Mouse (Mus musculus): ENCODE measurements around the gene Mgat4c. TPM values are rescaled to one million over a fixed set of nuclear protein-coding genes. Genes with fewer than 3 reads are reported as not detected.

Gene Mgat4c
- polyA plus RNA-seq, 1 experiment from 2014 or later = 18.2 TPM

- no peak overlapping the region for H3K4me2 ChIP-seq (replicated peaks)
- H3K9me3 ChIP-seq = no peaks in the 10 kb centered on the region
- no peak overlapping the region for H3K9ac ChIP-seq (replicated peaks)
- H3K4me3 ChIP-seq = no peak overlapping the region
- no peaks in the 10 kb centered on the region for H3K27me3 ChIP-seq
- WGBS = 40% methylated on average over 1 of the region's 1 CpGs
- no peak overlapping the region for H3K27ac ChIP-seq (replicated peaks)
- H3K4me1 ChIP-seq = no peaks in the 10 kb centered on the region
- no peak for ATAC-seq (replicated peaks)
- H3K36me3 ChIP-seq = no peaks in the 10 kb centered on the region
Measured at GRCm38 (mm10) chr10:102155853-102156252, 474.6 kb downstream of the Mgat4c start.

- no peaks in the 10 kb centered on the region for H3K9me3 ChIP-seq
- peak overlapping the region; percentile 46 for H3K27ac ChIP-seq (replicated peaks)
- H3K36me3 ChIP-seq = no peaks in the 10 kb centered on the region
- peak overlapping the region; percentile 44 for H3K9ac ChIP-seq (replicated peaks)
- no peaks in the 10 kb centered on the region for H3K27me3 ChIP-seq
- peak overlapping the region; percentile 34 for H3K4me3 ChIP-seq
- H3K4me1 ChIP-seq = no peaks in the 10 kb centered on the region
- ATAC-seq (replicated peaks) = peak; percentile 67
- peak overlapping the region; percentile 44 for H3K4me2 ChIP-seq (replicated peaks)
- WGBS = 7% methylated on average over 12 of the region's 12 CpGs
Measured at GRCm38 (mm10) chr10:102158809-102159208, 477.5 kb downstream of the Mgat4c start.

GRCm38 (mm10) chr10:102184726-102185125 lies 503.4 kb downstream of the Mgat4c start:
- Histone ChIP-seq H3K9ac (replicated peaks) (no peak overlapping the region), H3K36me3 (no peaks in the 10 kb centered on the region), H3K4me2 (replicated peaks) (no peak overlapping the region)

GRCm38 (mm10) chr10:102191646-102192045 lies 510.4 kb downstream of the Mgat4c start:
- 83% methylated on average over 1 of the region's 1 CpGs for WGBS
- H3K4me1 ChIP-seq = no peaks in the 10 kb centered on the region

More at GRCm38 (mm10) chr10:102184726-102185125, 503.4 kb downstream of the Mgat4c start:
- peaks cover 5% of the 10 kb centered on the region for H3K4me1 ChIP-seq
- H3K27me3 ChIP-seq = no peaks in the 10 kb centered on the region
- peak; percentile 72 for ATAC-seq (replicated peaks)
- WGBS = 45% methylated on average over 3 of the region's 3 CpGs
- no peak overlapping the region for H3K27ac ChIP-seq (replicated peaks)
- no peak overlapping the region for H3K4me3 ChIP-seq
- H3K9me3 ChIP-seq = no peaks in the 10 kb centered on the region

GRCm38 (mm10) chr10:102196850-102197249 lies 515.6 kb downstream of the Mgat4c start:
- no peak overlapping the region for H3K27ac ChIP-seq (replicated peaks)
- ATAC-seq (replicated peaks) = no peak
- no peaks in the 10 kb centered on the region for H3K9me3 ChIP-seq
- no peak overlapping the region for H3K9ac ChIP-seq (replicated peaks)
- H3K4me2 ChIP-seq (replicated peaks) = no peak overlapping the region
- no peaks in the 10 kb centered on the region for H3K27me3 ChIP-seq
- 84% methylated on average over 4 of the region's 4 CpGs for WGBS
- H3K36me3 ChIP-seq = no peaks in the 10 kb centered on the region
- no peak overlapping the region for H3K4me3 ChIP-seq
- no peaks in the 10 kb centered on the region for H3K4me1 ChIP-seq

More at GRCm38 (mm10) chr10:102191646-102192045, 510.4 kb downstream of the Mgat4c start:
- H3K4me2 ChIP-seq (replicated peaks) = no peak overlapping the region
- no peak for ATAC-seq (replicated peaks)
- no peaks in the 10 kb centered on the region for H3K36me3 ChIP-seq
- H3K9me3 ChIP-seq = no peaks in the 10 kb centered on the region
- H3K27me3 ChIP-seq = no peaks in the 10 kb centered on the region
- H3K9ac ChIP-seq (replicated peaks) = no peak overlapping the region
- no peak overlapping the region for H3K27ac ChIP-seq (replicated peaks)
- H3K4me3 ChIP-seq = no peak overlapping the region

GRCm38 (mm10) chr10:102238558-102239211 lies 557.4 kb downstream of the Mgat4c start:
- Histone ChIP-seq H3K9me3 (no peaks in the 10 kb centered on the region), H3K27ac (replicated peaks) (no peak overlapping the region), H3K9ac (replicated peaks) (no peak overlapping the region), H3K27me3 (no peaks in the 10 kb centered on the region), H3K4me2 (replicated peaks) (no peak overlapping the region), H3K4me3 (no peak overlapping the region), H3K4me1 (peaks cover 5% of the 10 kb centered on the region; the same call in 1 of the 2 replicates), H3K36me3 (no peaks in the 10 kb centered on the region)
- ATAC-seq (replicated peaks) = peak; percentile 41
- WGBS = 16% methylated on average over 6 of the region's 6 CpGs

GRCm38 (mm10) chr10:102243897-102244296 lies 562.6 kb downstream of the Mgat4c start:
- Histone ChIP-seq H3K36me3 (no peaks in the 10 kb centered on the region), H3K27me3 (no peaks in the 10 kb centered on the region), H3K9me3 (no peaks in the 10 kb centered on the region), H3K27ac (replicated peaks) (no peak overlapping the region), H3K4me2 (replicated peaks) (no peak overlapping the region), H3K4me3 (no peak overlapping the region), H3K4me1 (peaks cover 7% of the 10 kb centered on the region), H3K9ac (replicated peaks) (no peak overlapping the region)
- ATAC-seq (replicated peaks) = peak; percentile 74

GRCm38 (mm10) chr10:102244601-102245000 lies 563.3 kb downstream of the Mgat4c start:
- 20% methylated on average over 5 of the region's 5 CpGs for WGBS
- peak; percentile 83 for ATAC-seq (replicated peaks)
- no peak overlapping the region for H3K27ac ChIP-seq (replicated peaks)

GRCm38 (mm10) chr10:102245269-102245668 lies 564.0 kb downstream of the Mgat4c start:
- H3K27ac ChIP-seq (replicated peaks) = no peak overlapping the region
- WGBS = 87% methylated on average over 9 of the region's 9 CpGs
- H3K27me3 ChIP-seq = no peaks in the 10 kb centered on the region
- no peak overlapping the region for H3K9ac ChIP-seq (replicated peaks)
- no peaks in the 10 kb centered on the region for H3K36me3 ChIP-seq
- H3K4me2 ChIP-seq (replicated peaks) = no peak overlapping the region
- no peak overlapping the region for H3K4me3 ChIP-seq
- ATAC-seq (replicated peaks) = no peak
- H3K9me3 ChIP-seq = no peaks in the 10 kb centered on the region
- H3K4me1 ChIP-seq = peaks cover 7% of the 10 kb centered on the region

More at GRCm38 (mm10) chr10:102244601-102245000, 563.3 kb downstream of the Mgat4c start:
- Histone ChIP-seq H3K4me1 (peaks cover 7% of the 10 kb centered on the region), H3K4me2 (replicated peaks) (no peak overlapping the region), H3K4me3 (no peak overlapping the region), H3K9me3 (no peaks in the 10 kb centered on the region), H3K27me3 (no peaks in the 10 kb centered on the region), H3K36me3 (no peaks in the 10 kb centered on the region), H3K9ac (replicated peaks) (no peak overlapping the region)

GRCm38 (mm10) chr10:102308892-102309479 lies 627.7 kb downstream of the Mgat4c start:
- WGBS = 78% methylated on average over 5 of the region's 5 CpGs
- ATAC-seq (replicated peaks) = no peak
- Histone ChIP-seq H3K4me3 (no peak overlapping the region), H3K36me3 (no peaks in the 10 kb centered on the region), H3K4me1 (no peaks in the 10 kb centered on the region), H3K9ac (replicated peaks) (no peak overlapping the region), H3K27ac (replicated peaks) (no peak overlapping the region), H3K9me3 (no peaks in the 10 kb centered on the region), H3K27me3 (no peaks in the 10 kb centered on the region), H3K4me2 (replicated peaks) (no peak overlapping the region)

- Histone ChIP-seq H3K27ac (replicated peaks) (no peak overlapping the region), H3K9me3 (no peaks in the 10 kb centered on the region), H3K4me2 (replicated peaks) (no peak overlapping the region), H3K9ac (replicated peaks) (no peak overlapping the region), H3K4me3 (no peak overlapping the region), H3K27me3 (no peaks in the 10 kb centered on the region), H3K36me3 (no peaks in the 10 kb centered on the region), H3K4me1 (no peaks in the 10 kb centered on the region)
- WGBS = 69% methylated on average over 5 of the region's 5 CpGs
- ATAC-seq (replicated peaks) = no peak
Measured at GRCm38 (mm10) chr10:102365685-102366381, 684.5 kb downstream of the Mgat4c start.

GRCm38 (mm10) chr10:102370576-102370975 lies 689.3 kb downstream of the Mgat4c start:
- WGBS = 94% methylated on average over 1 of the region's 1 CpGs
- no peak overlapping the region for H3K9ac ChIP-seq (replicated peaks)
- no peaks in the 10 kb centered on the region for H3K36me3 ChIP-seq
- H3K27me3 ChIP-seq = no peaks in the 10 kb centered on the region
- no peak overlapping the region for H3K27ac ChIP-seq (replicated peaks)
- H3K4me3 ChIP-seq = no peak overlapping the region
- H3K4me1 ChIP-seq = no peaks in the 10 kb centered on the region
- no peak for ATAC-seq (replicated peaks)
- no peaks in the 10 kb centered on the region for H3K9me3 ChIP-seq
- no peak overlapping the region for H3K4me2 ChIP-seq (replicated peaks)

All from forebrain, embryonic 15.5 days (tissue).